Mouse (Mus musculus): ENCODE results near the gene Olfr99. TPM values are rescaled to one million over a fixed set of nuclear protein-coding genes. Genes with fewer than 3 reads are reported as not detected.
A peak's percentile ranks its signal among the peaks of the same experiment; 100 is the strongest.
"Not testable (repeated sequence)": the region's sequence is repeated elsewhere in the genome, so short reads cannot be mapped to it uniquely, and the experiment has no call there.

Olfr99 gene
- total RNA-seq (2015) (not detected in 2 replicates), total RNA-seq (2017) (not detected in 2 replicates)

GRCm38 (mm10) chr17:37283360-37283759 is at the start of gene Olfr99:
Olfr99 (minus strand) TSS chr17:37283460.
- ATAC-seq (ENCODE audit: poor library complexity, severe bottlenecking) = no peak

DNA sequence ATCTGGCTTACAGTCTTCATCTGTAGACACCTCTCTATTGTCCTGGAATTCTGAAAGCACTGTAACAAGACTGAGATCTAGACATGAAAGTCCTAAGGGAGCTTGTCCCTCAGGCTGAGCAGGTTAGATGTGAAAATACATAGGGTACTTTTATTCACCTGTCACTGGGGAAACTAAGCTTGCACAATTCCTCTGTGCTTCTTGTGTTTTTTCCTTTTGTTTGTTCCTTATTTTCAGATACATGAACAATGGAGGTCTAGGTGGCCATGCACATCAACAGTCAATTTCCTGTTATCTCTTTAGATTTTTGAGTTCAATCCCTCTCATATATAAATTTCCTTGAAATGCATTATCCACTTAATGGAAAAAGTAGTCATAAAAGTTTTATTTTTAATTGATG is 33.7 kb upstream of the Olfr99 start, which contains the start of gene Olfr102:
Gene Olfr102 (minus strand): TSS at position 101 of the 400 bp plus-strand sequence.
- ATAC-seq (ENCODE audit: poor library complexity, severe bottlenecking) = no peak

DNA sequence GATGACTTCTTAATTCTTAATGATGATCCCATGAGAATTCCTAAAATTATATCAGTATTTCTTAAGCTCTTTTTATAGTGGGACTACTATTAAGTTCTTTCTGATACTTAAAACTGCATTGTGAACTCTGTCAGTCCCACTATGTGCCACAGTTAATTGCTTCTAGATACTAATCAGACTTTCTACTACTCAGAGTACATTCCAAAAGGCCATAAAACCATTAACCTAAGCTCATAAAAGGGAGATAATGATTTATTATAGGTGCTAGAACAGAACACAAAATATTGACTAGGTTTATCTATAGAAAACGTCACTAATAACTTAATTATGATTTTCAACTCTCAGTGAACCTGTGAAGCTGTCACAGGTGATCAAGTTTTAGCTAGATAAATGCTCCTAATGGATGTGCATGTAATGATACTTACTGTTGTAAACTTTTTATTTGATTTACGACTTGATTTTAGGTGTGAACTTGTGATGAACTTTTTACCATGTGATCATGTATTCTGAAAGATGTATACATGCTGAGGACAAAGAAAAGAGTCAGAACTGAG is 27.0 kb upstream of the Olfr99 start:
- ATAC-seq (ENCODE audit: poor library complexity, severe bottlenecking) = no peak

GRCm38 (mm10) chr17:37308483-37308882 is 25.2 kb upstream of the Olfr99 start:
- ATAC-seq (ENCODE audit: poor library complexity, severe bottlenecking) = no peak

DNA sequence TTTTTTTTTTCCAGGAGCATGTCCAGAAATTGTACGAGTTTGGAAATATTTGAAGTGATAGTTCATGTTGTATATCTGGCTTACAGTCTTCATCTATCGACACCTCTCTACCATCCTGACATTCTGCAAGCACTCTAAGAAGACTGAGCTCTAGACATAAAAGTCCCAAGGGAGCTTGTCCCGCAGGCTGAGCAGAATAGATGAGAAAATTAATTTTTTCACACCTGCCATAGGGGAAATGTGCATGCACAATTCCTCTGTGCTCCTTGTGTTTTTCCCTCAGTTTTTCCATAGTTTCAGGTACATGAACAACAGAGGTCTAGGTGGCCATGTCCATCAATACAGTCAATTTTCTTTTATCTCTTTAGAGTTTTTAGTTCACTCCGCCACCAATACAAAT is 21.0 kb upstream of the Olfr99 start, which contains the start of gene Olfr101:
Gene Olfr101 (minus strand): TSS at position 101 of the 400 bp plus-strand sequence.
- ATAC-seq (ENCODE audit: poor library complexity, severe bottlenecking) = no peak

- ATAC-seq (ENCODE audit: poor library complexity, severe bottlenecking) = no peak
Observed at GRCm38 (mm10) chr17:37280331-37280730, 2.9 kb downstream of the Olfr99 start.

GRCm38 (mm10) chr17:37276573-37276972 is 6.7 kb downstream of the Olfr99 start:
- ATAC-seq (ENCODE audit: poor library complexity, severe bottlenecking) = no peak

DNA sequence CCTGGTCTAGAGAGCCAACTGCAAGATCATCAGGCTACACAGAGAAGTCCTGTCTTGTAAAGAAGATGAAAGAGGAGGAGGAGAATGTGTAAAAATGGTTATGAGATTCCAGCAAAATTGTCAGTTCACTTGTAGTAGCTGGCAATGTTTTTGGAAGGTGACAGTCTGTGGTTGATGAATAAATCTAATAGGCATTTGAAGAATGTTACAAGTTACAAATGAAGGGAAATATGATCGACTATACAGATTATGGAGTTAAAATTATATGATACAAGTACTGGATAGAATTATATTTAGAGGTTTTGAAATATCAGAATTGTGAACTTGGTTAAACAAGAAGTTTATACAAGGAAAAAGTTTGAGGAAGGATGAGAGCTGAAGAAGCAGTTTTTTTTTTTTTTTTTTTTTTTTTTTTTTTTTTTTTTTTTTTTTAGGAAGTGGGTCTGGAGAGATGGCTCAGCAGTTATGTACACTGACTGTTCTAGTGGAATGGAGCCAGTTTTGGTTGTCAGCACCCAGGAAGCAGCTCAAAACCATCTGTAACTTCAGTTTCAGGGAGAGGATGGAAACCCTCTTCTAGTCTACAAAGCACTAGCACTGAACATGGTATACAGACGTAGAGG is 7.5 kb downstream of the Olfr99 start:
- no peak for ATAC-seq (ENCODE audit: poor library complexity, severe bottlenecking)

GRCm38 (mm10) chr17:37270702-37271092 is 12.6 kb downstream of the Olfr99 start:
- peak; percentile 78 for ATAC-seq (ENCODE audit: poor library complexity, severe bottlenecking)

GRCm38 (mm10) chr17:37270058-37270701 is 13.1 kb downstream of the Olfr99 start, which contains the start of gene H2-M3:
H2-M3 (plus strand) TSS chr17:37270220.
- ATAC-seq (ENCODE audit: poor library complexity, severe bottlenecking) = peak; percentile 88

GRCm38 (mm10) chr17:37263626-37264025 is 19.6 kb downstream of the Olfr99 start, which contains the start of gene Olfr98:
Olfr98 (minus strand) TSS chr17:37263749.
- no peak for ATAC-seq (ENCODE audit: poor library complexity, severe bottlenecking)

- ATAC-seq (ENCODE audit: poor library complexity, severe bottlenecking) = peak; percentile 75
Observed at GRCm38 (mm10) chr17:37250544-37250943, 32.7 kb downstream of the Olfr99 start.

GRCm38 (mm10) chr17:37249460-37249859 is 33.8 kb downstream of the Olfr99 start:
- ATAC-seq (ENCODE audit: poor library complexity, severe bottlenecking) = no peak

DNA sequence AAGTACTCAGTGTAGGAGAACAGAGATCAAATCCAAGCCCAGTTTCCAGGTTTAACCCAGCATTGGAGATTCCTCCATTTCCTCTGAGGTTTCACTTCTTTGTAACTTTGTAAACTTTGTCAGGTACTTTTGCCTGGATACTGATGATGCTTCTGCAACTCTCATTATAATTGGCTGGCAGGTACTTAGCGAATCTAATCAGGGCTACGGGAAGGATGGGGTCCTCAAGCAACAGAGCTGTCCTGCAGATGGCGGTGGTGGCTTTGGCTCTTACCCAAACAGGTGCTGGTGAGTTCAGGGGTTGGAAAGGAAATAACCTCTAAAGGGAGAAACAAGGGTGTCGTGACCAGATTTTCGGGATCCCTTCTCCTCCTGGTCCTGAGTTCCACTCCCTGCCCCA is 36.5 kb downstream of the Olfr99 start:
- ATAC-seq (ENCODE audit: poor library complexity, severe bottlenecking) = peak; percentile 67

DNA sequence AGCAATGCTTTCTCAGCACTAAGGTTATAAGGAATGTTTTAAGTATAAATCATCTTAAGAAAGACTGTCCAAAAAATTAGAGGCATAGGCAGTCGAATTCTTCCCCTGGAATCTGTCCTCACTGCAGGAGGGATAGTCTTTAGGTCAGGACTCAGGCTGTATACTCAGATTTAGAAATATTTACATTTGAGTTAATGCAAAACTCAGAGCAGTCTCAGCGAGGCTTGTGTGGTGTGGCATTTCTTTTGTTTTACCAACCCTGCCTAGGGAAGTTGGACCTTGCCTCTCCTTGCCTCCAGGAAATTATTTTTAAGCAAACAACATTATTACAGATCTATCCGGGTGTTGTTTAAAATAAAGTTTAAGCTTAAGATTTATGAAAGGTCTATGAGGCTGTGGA is 41.1 kb downstream of the Olfr99 start:
- no peak for ATAC-seq (ENCODE audit: poor library complexity, severe bottlenecking)

- ATAC-seq (ENCODE audit: poor library complexity, severe bottlenecking) = not testable (repeated sequence)
Observed at GRCm38 (mm10) chr17:37237230-37237629, 46.0 kb downstream of the Olfr99 start, which contains the start of gene Olfr97. Olfr97 (minus strand) TSS chr17:37237330.

Other genes with a start within 250 kb of the Olfr99 start
- 12.4 and 14.2 TPM in 2 replicates for gene Gabbr1, start 237.5 kb downstream of the Olfr99 start, total RNA-seq (2015)
- 5.7 and 10.5 TPM in 2 replicates for gene Gabbr1, start 237.5 kb downstream of the Olfr99 start, total RNA-seq (2017)
- gene Olfr90, start 195.0 kb downstream of the Olfr99 start, total RNA-seq (2015) = not detected in 2 replicates
- not detected in 2 replicates for gene Olfr90, start 195.0 kb downstream of the Olfr99 start, total RNA-seq (2017)
- gene Olfr91, start 185.2 kb downstream of the Olfr99 start, total RNA-seq (2015) = not detected in 2 replicates
- not detected in 2 replicates for gene Olfr91, start 185.2 kb downstream of the Olfr99 start, total RNA-seq (2017)
- not detected in 2 replicates for gene Olfr92, start 163.4 kb downstream of the Olfr99 start, total RNA-seq (2015)
- not detected in 2 replicates for gene Olfr92, start 163.4 kb downstream of the Olfr99 start, total RNA-seq (2017)
- gene Olfr93, start 122.0 kb downstream of the Olfr99 start, total RNA-seq (2015) = not detected in 2 replicates
- gene Olfr93, start 122.0 kb downstream of the Olfr99 start, total RNA-seq (2017) = not detected in 2 replicates
- not detected in 2 replicates for gene Ubd, start 89.6 kb downstream of the Olfr99 start, total RNA-seq (2015)
- 0.40 TPM in 1 of 2 replicates, not detected in the other for gene Ubd, start 89.6 kb downstream of the Olfr99 start, total RNA-seq (2017)
- not detected in 2 replicates for gene Olfr94, start 82.5 kb downstream of the Olfr99 start, total RNA-seq (2015)
- gene Olfr94, start 82.5 kb downstream of the Olfr99 start, total RNA-seq (2017) = not detected in 2 replicates
- not detected in 2 replicates for gene Olfr95, start 70.3 kb downstream of the Olfr99 start, total RNA-seq (2015)
- 0.04 TPM in 1 of 2 replicates, not detected in the other for gene Olfr95, start 70.3 kb downstream of the Olfr99 start, total RNA-seq (2017)
- not detected in 2 replicates for gene Olfr96, start 63.3 kb downstream of the Olfr99 start, total RNA-seq (2015)
- not detected in 2 replicates for gene Olfr96, start 63.3 kb downstream of the Olfr99 start, total RNA-seq (2017)
- gene Olfr97, start 46.1 kb downstream of the Olfr99 start, total RNA-seq (2015) = not detected in 2 replicates
- not detected in 2 replicates for gene Olfr97, start 46.1 kb downstream of the Olfr99 start, total RNA-seq (2017)
- gene Olfr98, start 19.7 kb downstream of the Olfr99 start, total RNA-seq (2015) = not detected in 2 replicates
- gene Olfr98, start 19.7 kb downstream of the Olfr99 start, total RNA-seq (2017) = not detected in 2 replicates
- 17.4 and 20.9 TPM in 2 replicates for gene H2-M3, start 13.2 kb downstream of the Olfr99 start, total RNA-seq (2015)
- gene H2-M3, start 13.2 kb downstream of the Olfr99 start, total RNA-seq (2017) = 42.3 and 45.1 TPM in 2 replicates
- not detected in 2 replicates for gene Olfr101, start 20.9 kb upstream of the Olfr99 start, total RNA-seq (2015)
- gene Olfr101, start 20.9 kb upstream of the Olfr99 start, total RNA-seq (2017) = not detected in 2 replicates
- gene Olfr102, start 33.6 kb upstream of the Olfr99 start, total RNA-seq (2015) = not detected in 2 replicates
- not detected in 2 replicates for gene Olfr102, start 33.6 kb upstream of the Olfr99 start, total RNA-seq (2017)
- gene Olfr103, start 56.2 kb upstream of the Olfr99 start, total RNA-seq (2015) = not detected in 2 replicates
- not detected in 2 replicates for gene Olfr103, start 56.2 kb upstream of the Olfr99 start, total RNA-seq (2017)
- not detected in 2 replicates for gene Olfr104-ps, start 76.1 kb upstream of the Olfr99 start, total RNA-seq (2015)
- gene Olfr104-ps, start 76.1 kb upstream of the Olfr99 start, total RNA-seq (2017) = not detected in 2 replicates
- not detected in 2 replicates for gene Olfr105-ps, start 95.6 kb upstream of the Olfr99 start, total RNA-seq (2015)
- gene Olfr105-ps, start 95.6 kb upstream of the Olfr99 start, total RNA-seq (2017) = not detected in 2 replicates
- not detected in 2 replicates for gene Olfr106-ps, start 106.9 kb upstream of the Olfr99 start, total RNA-seq (2015)
- not detected in 2 replicates for gene Olfr106-ps, start 106.9 kb upstream of the Olfr99 start, total RNA-seq (2017)
- not detected in 2 replicates for gene Olfr107, start 115.8 kb upstream of the Olfr99 start, total RNA-seq (2015)
- not detected in 2 replicates for gene Olfr107, start 115.8 kb upstream of the Olfr99 start, total RNA-seq (2017)
- not detected in 2 replicates for gene Olfr108, start 162.0 kb upstream of the Olfr99 start, total RNA-seq (2015)
- gene Olfr108, start 162.0 kb upstream of the Olfr99 start, total RNA-seq (2017) = not detected in 2 replicates
- gene Olfr109, start 175.5 kb upstream of the Olfr99 start, total RNA-seq (2015) = not detected in 2 replicates
- gene Olfr109, start 175.5 kb upstream of the Olfr99 start, total RNA-seq (2017) = not detected in 2 replicates
- 0.62 TPM in 1 of 2 replicates, not detected in the other for gene H2-M2, start 200.1 kb upstream of the Olfr99 start, total RNA-seq (2015)
- gene H2-M2, start 200.1 kb upstream of the Olfr99 start, total RNA-seq (2017) = not detected in 2 replicates
- gene Olfr110, start 209.0 kb upstream of the Olfr99 start, total RNA-seq (2015) = not detected in 2 replicates
- gene Olfr110, start 209.0 kb upstream of the Olfr99 start, total RNA-seq (2017) = not detected in 2 replicates
- not detected in 2 replicates for gene Olfr111, start 224.6 kb upstream of the Olfr99 start, total RNA-seq (2015)
- not detected in 2 replicates for gene Olfr111, start 224.6 kb upstream of the Olfr99 start, total RNA-seq (2017)

All from megakaryocyte, adult 5-6 weeks (primary cell).